Mouse (Mus musculus) regulatory T cell (primary cell): ENCODE results near the gene Itpk1.

Experiments
- in situ Hi-C: fragments of 300-600 bp; cut with MboI, MseI; formaldehyde crosslinking; loops from one replicate; pipeline ENCODE4 v1.15.1; 2025; ENCODE audit warnings: high pct_unique_total_duplicates

Itpk1 gene

GRCm38 (mm10) chr12:102665465-102666202 lies 39.1 kb downstream of the Itpk1 start:
- in situ Hi-C loops, result loop anchor here (25.0 kb wide), 1 partner anchor 672 kb away; no protein-coding TSS in a partner anchor

- in situ Hi-C loops, result loop anchor here (25.0 kb wide), 1 partner anchor 673 kb away; no protein-coding TSS in a partner anchor
Observed at GRCm38 (mm10) chr12:102664052-102664448, 40.7 kb downstream of the Itpk1 start.

- in situ Hi-C loops, result loop anchor here (25.0 kb wide), 1 partner anchor 674 kb away; no protein-coding TSS in a partner anchor
Observed at GRCm38 (mm10) chr12:102663349-102664051, 41.2 kb downstream of the Itpk1 start.

DNA sequence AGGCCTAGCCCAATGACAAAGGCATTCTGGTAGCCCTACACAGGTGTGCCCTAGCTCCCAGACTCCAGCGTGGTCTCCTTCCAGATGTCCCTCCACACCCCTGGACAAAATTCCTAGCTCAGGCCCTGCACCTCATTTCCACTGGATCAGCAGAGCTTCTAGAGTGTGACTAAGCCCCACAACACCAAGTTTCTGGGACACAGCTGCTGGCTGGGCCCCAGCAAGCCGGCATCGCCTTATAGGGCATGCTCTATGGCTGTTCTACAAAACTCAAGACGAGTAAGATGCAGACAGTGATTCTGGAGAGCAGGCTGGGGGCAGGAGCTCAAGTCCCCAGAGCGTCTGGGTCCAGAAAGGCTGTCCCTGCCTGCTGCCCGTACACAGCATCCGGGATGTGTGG lies 43.0 kb downstream of the Itpk1 start:
- in situ Hi-C loops, result loop anchor here (25.0 kb wide), 1 partner anchor 676 kb away; no protein-coding TSS in a partner anchor

DNA sequence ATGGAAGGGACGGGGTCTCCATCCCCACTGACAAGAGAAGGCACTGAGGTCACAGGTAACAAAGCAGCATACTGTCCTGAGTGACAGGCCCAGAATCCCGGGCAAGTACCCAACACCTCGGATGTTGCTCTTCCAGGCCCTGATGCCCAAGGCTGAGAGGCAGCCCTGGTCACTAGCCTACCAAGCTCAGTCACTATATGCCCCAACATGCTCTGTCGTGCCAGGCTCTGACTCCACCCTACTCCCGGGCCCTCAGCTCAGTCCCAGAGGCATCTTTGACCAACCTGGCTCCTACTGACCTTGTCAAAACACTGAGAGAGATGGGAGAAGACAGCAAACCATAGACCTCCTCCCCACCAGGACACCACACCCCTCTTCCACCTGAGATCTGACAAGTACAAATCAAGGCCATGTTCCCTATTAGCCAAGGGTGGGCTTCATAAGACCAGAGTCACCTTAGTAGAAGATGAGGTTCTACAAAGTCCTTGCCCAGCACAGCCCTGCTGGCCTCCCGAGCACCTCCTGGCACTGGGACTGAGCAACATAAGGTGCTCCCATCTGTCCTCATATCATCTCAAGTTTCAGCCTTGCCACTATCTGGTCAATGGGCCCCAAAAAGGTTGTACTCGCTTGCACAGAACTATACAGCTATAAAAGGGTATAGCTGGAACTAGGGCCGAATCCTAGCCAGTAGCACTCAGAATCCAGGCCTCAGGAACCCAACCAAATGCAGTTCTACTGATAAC lies 43.7 kb downstream of the Itpk1 start:
- in situ Hi-C loops, result loop anchor here (25.0 kb wide), 1 partner anchor 676 kb away; no protein-coding TSS in a partner anchor

- in situ Hi-C loops, result loop anchor here (25.0 kb wide), 1 partner anchor 684 kb away; no protein-coding TSS in a partner anchor
Observed at GRCm38 (mm10) chr12:102653003-102653402, 51.7 kb downstream of the Itpk1 start.

GRCm38 (mm10) chr12:102652420-102652819 lies 52.3 kb downstream of the Itpk1 start:
- in situ Hi-C loops, result loop anchor here (25.0 kb wide), 1 partner anchor 685 kb away; no protein-coding TSS in a partner anchor

DNA sequence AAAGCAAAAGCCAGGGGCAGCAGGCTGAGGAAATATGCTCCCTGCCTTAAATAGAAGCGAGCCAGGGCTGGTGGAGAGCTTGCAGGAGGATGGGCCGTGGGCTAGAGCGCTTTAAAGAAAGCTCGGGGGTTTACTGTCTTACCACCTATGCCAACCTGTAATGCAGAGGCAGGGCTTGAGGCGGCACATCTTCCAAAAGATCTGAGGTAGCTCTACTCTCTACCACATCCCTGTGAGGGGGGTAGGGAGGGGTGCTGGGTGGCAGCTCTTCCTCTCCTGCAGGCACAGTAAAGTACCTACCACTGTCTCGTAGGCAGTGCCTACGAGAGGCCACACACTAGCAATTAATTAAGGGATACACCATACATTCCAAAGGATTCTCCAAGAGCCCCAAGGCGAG lies 52.9 kb downstream of the Itpk1 start:
- in situ Hi-C loops, result loop anchor here (25.0 kb wide), 1 partner anchor 685 kb away; no protein-coding TSS in a partner anchor

- in situ Hi-C loops, result loop anchor here (25.0 kb wide), 1 partner anchor 686 kb away; no protein-coding TSS in a partner anchor
Observed at GRCm38 (mm10) chr12:102651401-102651800, 53.3 kb downstream of the Itpk1 start.

DNA sequence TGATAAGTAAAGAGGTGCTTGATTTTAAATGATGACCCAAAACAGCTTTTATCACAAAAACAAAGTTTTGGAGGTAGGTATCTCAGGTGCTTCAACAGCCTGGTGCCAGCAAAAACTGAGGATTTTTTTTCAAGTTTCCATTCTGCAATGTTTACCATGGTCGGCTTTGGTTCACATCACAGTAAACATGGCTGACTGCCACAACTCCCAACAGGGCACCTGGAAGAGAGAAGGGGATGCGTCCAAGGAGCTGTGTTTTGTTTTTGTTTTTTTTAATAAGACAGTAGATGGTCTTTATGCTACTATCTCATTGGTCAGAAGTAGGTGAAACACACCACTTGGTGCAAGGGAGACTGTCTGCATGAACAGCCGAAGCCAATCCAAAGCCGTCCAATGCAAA lies 54.1 kb downstream of the Itpk1 start:
- in situ Hi-C loops, result loop anchor here (25.0 kb wide), 1 partner anchor 687 kb away; no protein-coding TSS in a partner anchor

GRCm38 (mm10) chr12:102647839-102648564 lies 56.7 kb downstream of the Itpk1 start:
- in situ Hi-C loops, result no loop called here

GRCm38 (mm10) chr12:102646586-102647260 lies 58.0 kb downstream of the Itpk1 start:
- in situ Hi-C loops, result no loop called here

DNA sequence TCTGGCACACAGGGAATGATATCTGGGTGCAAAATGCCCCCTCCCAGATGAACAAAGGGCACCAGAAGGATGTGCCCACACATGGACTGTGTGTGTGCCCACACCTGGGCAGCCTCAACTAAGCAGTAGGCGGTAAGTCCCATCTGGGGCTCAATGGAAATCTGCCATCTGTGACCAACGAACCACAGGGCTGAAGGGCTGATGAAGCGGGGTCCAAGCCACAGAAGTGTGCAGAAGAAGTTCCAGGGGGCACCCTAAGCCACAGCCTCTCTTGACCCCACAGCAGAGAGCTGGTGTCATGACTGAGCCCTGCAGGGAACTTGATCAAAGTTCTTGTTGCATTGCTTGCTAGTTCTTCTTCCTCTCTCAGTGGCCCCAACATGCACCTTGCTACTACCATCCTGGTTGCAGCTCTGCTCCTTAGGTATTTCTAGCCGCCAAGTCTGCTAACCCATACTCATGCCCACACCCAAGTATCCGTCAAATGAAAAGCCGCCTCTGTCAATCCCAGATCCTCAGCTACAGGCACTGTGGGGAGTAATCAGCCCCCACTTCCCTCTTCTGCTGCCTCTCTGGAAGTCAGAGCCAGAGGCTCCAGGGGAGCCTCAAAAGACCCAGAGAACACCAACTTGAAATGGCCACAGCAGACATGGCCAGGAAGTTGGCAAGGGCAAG lies 58.7 kb downstream of the Itpk1 start:
- in situ Hi-C loops, result no loop called here

DNA sequence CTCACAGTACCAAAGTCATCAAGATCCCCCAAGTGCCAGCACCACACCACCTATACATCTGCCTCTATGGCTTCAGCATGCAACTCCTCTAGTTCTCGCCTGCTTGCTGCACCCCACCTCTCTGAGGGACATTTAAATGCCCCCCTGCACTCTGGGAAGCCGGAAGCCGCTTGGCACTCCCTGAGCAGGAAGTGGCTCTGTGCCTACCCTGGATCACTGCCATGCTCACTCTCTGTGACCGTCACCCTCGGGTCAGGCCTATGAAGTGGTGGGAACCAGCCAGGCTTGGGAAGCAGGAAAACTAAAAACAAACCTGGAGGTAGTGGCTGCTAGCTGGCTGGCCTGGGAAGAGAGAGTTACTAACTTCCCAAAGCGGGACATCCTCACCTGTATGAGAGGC lies 61.4 kb downstream of the Itpk1 start:
- in situ Hi-C loops, result no loop called here

DNA sequence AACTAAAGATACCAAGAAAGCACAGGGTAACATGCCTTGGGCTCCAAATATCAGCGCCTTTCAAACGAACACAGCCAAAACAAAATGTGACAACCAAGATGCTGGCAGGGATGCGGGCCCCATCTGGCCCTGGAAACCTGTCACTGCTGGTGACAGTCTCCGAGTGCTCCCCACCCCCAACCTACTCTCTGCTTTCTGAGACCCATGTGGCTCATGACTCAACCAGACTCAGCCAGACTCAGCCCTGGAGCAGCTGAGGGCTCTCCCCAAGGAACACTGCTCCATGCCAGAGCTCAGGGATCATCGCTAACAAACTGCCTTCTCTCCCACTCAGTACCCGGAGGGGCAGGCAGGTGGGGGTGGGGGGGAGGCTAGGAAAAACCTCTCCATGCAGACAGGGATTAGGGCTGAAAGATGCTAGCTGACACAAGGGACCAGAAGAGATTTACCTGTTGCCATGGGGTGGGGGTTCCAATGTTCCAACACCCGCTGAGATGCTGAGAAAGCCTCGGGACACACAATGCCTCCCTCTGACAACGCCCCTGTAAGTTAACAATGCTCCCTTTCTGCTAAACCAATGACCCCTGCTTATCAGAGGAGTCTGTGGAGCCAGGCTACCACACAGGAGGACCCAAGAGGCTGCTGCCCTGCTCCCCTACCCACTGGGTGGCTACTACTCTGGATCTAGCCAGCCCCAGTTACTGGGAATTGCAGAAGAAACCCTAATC lies 64.1 kb downstream of the Itpk1 start:
- in situ Hi-C loops, result no loop called here

DNA sequence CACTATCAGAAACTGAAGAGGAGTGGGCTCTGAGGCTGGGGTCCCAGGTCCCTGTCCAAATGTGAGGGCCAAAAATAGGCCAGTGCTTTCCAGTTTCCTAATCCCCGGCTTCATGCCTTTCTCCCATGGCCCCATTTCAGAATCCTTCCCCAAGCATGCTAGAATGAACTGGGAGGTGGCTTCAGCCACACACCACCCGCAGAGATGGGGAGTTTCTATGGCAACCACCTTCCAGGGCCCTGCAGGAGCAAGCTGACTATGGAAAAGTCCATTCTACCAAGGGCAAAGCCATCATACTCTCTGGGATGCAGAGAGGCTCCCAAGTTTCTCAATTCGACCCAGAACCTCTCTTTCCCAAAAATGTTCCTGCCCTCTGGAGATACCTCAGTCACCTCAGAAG lies 65.9 kb downstream of the Itpk1 start:
- in situ Hi-C loops, result no loop called here

- in situ Hi-C loops, result no loop called here
Observed at GRCm38 (mm10) chr12:102637235-102637634, 67.5 kb downstream of the Itpk1 start.

DNA sequence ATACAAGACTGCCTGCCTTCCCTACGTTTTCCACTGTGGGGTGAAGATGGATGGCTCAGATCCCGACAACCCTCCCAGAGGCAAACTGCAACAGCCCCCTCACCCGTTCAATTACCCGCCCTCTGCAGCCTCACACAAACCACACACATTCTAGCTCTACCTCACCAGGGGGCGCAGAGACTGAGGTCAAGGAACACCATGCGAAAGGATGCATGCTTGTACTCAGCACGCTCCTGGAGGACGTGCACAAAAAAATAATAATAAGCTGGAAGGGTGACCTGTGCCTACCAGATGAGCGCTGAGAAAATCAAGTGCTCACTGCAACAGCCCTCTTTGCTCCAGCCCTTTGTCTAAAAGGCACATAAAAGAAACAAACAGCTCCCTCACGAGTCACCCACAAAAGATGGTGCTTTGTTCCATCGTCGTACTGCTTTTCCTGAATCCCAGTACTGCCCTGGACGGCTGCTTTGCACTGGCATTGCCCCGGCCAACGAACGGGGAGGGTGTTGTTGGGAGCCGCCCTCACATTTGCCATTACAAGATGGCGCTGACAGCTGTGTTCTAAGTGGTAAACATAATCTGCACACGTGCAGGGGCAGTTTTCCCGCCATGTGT lies 70.2 kb downstream of the Itpk1 start:
- in situ Hi-C loops, result no loop called here

- in situ Hi-C loops, result no loop called here
Observed at GRCm38 (mm10) chr12:102633083-102633501, 71.6 kb downstream of the Itpk1 start.
